Mouse (Mus musculus): ENCODE data around the gene Timp2. TPM values are rescaled to one million over a fixed set of nuclear protein-coding genes. Genes with fewer than 3 reads are reported as not detected.

Timp2 gene
- polyA plus RNA-seq, 1 experiment from 2014 or later = 74.1 TPM

DNA sequence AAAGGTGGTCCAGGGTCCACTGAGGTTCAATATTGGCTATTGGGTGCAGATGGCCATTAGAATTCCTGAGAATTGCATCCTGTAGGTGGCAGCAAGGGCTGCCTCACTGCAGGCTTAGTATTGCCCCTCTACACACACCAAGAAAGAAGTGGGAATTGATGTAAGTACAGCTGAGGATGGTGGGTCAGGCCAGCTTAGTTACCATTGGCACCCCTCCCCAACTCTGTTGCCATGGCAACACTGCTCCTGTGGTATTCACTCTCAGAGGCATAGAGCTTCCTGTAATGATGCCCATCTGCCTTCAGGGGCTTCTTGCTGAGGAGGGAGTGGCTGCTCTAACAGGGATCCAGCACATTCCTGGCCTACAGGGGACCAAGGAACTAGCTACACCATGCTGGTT, 19.5 kb upstream of the Timp2 start:
- Histone ChIP-seq H3K4me1 (replicated peaks; ENCODE audit: control insufficient read depth, insufficient read depth, low read length) (no peaks in the 10 kb centered on the region; the same call in 1 of the 2 replicates), H3K36me3 (ENCODE audit: control insufficient read depth, insufficient read depth, low read length) (no peaks in the 10 kb centered on the region), H3K4me3 (ENCODE audit: low read length) (no peak overlapping the region), H3K27me3 (ENCODE audit: control insufficient read depth, insufficient read depth, low read depth, low read length) (no peaks in the 10 kb centered on the region), H3K9ac (ENCODE audit: low read length) (no peak overlapping the region), H3K27ac (ENCODE audit: low read length) (no peak overlapping the region), H3K9me3 (ENCODE audit: control insufficient read depth, low read length) (no peaks in the 10 kb centered on the region), H3K4me2 (ENCODE audit: low read depth, low read length) (no peak overlapping the region)
- ATAC-seq (ENCODE audit: low read depth) = no peak

- Histone ChIP-seq H3K9ac (ENCODE audit: low read length) (no peak overlapping the region), H3K9me3 (ENCODE audit: control insufficient read depth, low read length) (no peaks in the 10 kb centered on the region), H3K4me1 (replicated peaks; ENCODE audit: control insufficient read depth, insufficient read depth, low read length) (no peaks in the 10 kb centered on the region; the same call in 1 of the 2 replicates), H3K4me2 (ENCODE audit: low read depth, low read length) (no peak overlapping the region), H3K4me3 (ENCODE audit: low read length) (no peak overlapping the region), H3K27me3 (ENCODE audit: control insufficient read depth, insufficient read depth, low read depth, low read length) (no peaks in the 10 kb centered on the region), H3K27ac (ENCODE audit: low read length) (no peak overlapping the region), H3K36me3 (ENCODE audit: control insufficient read depth, insufficient read depth, low read length) (no peaks in the 10 kb centered on the region)
- WGBS = 68% methylated on average over 5 of the region's 5 CpGs
- no peak for ATAC-seq (ENCODE audit: low read depth)
These were observed 19.0 kb upstream of the Timp2 start for GRCm38 (mm10) chr11:118374506-118374905.

- H3K27me3 ChIP-seq (ENCODE audit: control insufficient read depth, insufficient read depth, low read depth, low read length) = no peaks in the 10 kb centered on the region
- no peaks in the 10 kb centered on the region; the same call in 1 of the 2 replicates for H3K4me1 ChIP-seq (replicated peaks; ENCODE audit: control insufficient read depth, insufficient read depth, low read length)
- H3K9me3 ChIP-seq (ENCODE audit: control insufficient read depth, low read length) = no peaks in the 10 kb centered on the region
- WGBS = 50% methylated on average over 7 of the region's 7 CpGs
- H3K4me2 ChIP-seq (ENCODE audit: low read depth, low read length) = no peak overlapping the region
- no peak overlapping the region for H3K4me3 ChIP-seq (ENCODE audit: low read length)
- no peak overlapping the region for H3K9ac ChIP-seq (ENCODE audit: low read length)
- no peaks in the 10 kb centered on the region for H3K36me3 ChIP-seq (ENCODE audit: control insufficient read depth, insufficient read depth, low read length)
- no peak for ATAC-seq (ENCODE audit: low read depth)
- no peak overlapping the region for H3K27ac ChIP-seq (ENCODE audit: low read length)
These were observed 17.1 kb upstream of the Timp2 start for GRCm38 (mm10) chr11:118372641-118373040.

GRCm38 (mm10) chr11:118371876-118372275, 16.3 kb upstream of the Timp2 start:
- ATAC-seq (ENCODE audit: low read depth) = no peak
- WGBS = 79% methylated on average over 7 of the region's 7 CpGs
- H3K27ac ChIP-seq (ENCODE audit: low read length) = no peak overlapping the region

DNA sequence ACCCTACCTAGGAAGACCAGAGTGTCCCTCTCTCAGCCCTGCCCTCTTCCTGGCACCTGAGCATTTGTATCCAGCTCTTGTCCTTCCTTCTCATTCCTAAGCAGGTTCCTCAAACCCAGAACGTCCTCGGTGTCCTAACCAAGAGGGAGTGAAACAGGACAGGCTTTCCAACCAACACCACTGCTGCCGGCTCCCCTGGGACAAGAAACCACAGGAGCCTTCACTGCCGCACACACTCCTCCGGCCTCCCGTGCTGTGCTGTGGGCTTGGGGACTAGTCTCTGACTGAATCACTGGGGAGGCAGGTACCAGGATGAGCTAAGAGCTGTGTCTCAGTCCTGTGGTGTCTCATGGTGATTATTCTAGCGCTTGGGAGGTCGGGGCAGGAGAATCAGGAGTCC, 14.1 kb upstream of the Timp2 start:
- H3K36me3 ChIP-seq (ENCODE audit: control insufficient read depth, insufficient read depth, low read length) = no peaks in the 10 kb centered on the region
- H3K4me1 ChIP-seq (replicated peaks; ENCODE audit: control insufficient read depth, insufficient read depth, low read length) = no peaks in the 10 kb centered on the region
- no peaks in the 10 kb centered on the region for H3K27me3 ChIP-seq (ENCODE audit: control insufficient read depth, insufficient read depth, low read depth, low read length)
- H3K9ac ChIP-seq (ENCODE audit: low read length) = no peak overlapping the region
- ATAC-seq (ENCODE audit: low read depth) = no peak
- no peak overlapping the region for H3K27ac ChIP-seq (ENCODE audit: low read length)
- H3K4me3 ChIP-seq (ENCODE audit: low read length) = no peak overlapping the region
- H3K4me2 ChIP-seq (ENCODE audit: low read depth, low read length) = no peak overlapping the region
- no peaks in the 10 kb centered on the region for H3K9me3 ChIP-seq (ENCODE audit: control insufficient read depth, low read length)
- WGBS = 68% methylated on average over 8 of the region's 8 CpGs

More at GRCm38 (mm10) chr11:118371876-118372275, 16.3 kb upstream of the Timp2 start:
- Histone ChIP-seq H3K4me3 (ENCODE audit: low read length) (no peak overlapping the region), H3K4me2 (ENCODE audit: low read depth, low read length) (no peak overlapping the region), H3K27me3 (ENCODE audit: control insufficient read depth, insufficient read depth, low read depth, low read length) (no peaks in the 10 kb centered on the region), H3K36me3 (ENCODE audit: control insufficient read depth, insufficient read depth, low read length) (no peaks in the 10 kb centered on the region), H3K9me3 (ENCODE audit: control insufficient read depth, low read length) (no peaks in the 10 kb centered on the region), H3K9ac (ENCODE audit: low read length) (no peak overlapping the region), H3K4me1 (replicated peaks; ENCODE audit: control insufficient read depth, insufficient read depth, low read length) (no peaks in the 10 kb centered on the region; the same call in 1 of the 2 replicates)

DNA sequence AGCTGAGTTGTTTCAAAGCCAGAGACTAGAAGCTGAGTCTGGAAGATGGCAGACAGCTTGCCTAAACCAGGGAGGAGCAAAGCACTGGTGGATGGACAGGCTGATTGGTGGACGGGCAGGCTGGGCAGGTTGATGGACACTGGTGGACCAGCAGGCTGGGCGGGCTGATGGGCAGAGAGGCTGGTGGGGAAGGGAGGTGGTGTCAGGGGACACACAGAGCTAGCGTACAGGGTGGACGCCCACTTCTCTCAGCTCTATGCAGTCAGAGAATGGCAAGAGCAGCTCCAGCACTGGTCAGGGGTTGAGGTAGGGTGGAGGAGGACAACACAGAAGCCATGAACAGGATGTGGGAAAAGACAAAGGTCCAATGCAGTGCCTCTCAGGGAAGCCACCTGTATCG, 13.7 kb upstream of the Timp2 start:
- no peak overlapping the region for H3K27ac ChIP-seq (ENCODE audit: low read length)
- H3K4me3 ChIP-seq (ENCODE audit: low read length) = no peak overlapping the region
- 72% methylated on average over 5 of the region's 5 CpGs for WGBS
- no peak overlapping the region for H3K9ac ChIP-seq (ENCODE audit: low read length)
- no peaks in the 10 kb centered on the region for H3K27me3 ChIP-seq (ENCODE audit: control insufficient read depth, insufficient read depth, low read depth, low read length)
- no peaks in the 10 kb centered on the region for H3K9me3 ChIP-seq (ENCODE audit: control insufficient read depth, low read length)
- H3K4me1 ChIP-seq (replicated peaks; ENCODE audit: control insufficient read depth, insufficient read depth, low read length) = no peaks in the 10 kb centered on the region
- no peak for ATAC-seq (ENCODE audit: low read depth)
- H3K36me3 ChIP-seq (ENCODE audit: control insufficient read depth, insufficient read depth, low read length) = no peaks in the 10 kb centered on the region
- no peak overlapping the region for H3K4me2 ChIP-seq (ENCODE audit: low read depth, low read length)

- Histone ChIP-seq H3K4me1 (replicated peaks; ENCODE audit: control insufficient read depth, insufficient read depth, low read length) (peaks cover 5% of the 10 kb centered on the region), H3K4me2 (ENCODE audit: low read depth, low read length) (no peak overlapping the region), H3K27ac (ENCODE audit: low read length) (no peak overlapping the region), H3K27me3 (ENCODE audit: control insufficient read depth, insufficient read depth, low read depth, low read length) (no peaks in the 10 kb centered on the region), H3K4me3 (ENCODE audit: low read length) (no peak overlapping the region), H3K9me3 (ENCODE audit: control insufficient read depth, low read length) (no peaks in the 10 kb centered on the region), H3K9ac (ENCODE audit: low read length) (no peak overlapping the region), H3K36me3 (ENCODE audit: control insufficient read depth, insufficient read depth, low read length) (no peaks in the 10 kb centered on the region)
- no peak for ATAC-seq (ENCODE audit: low read depth)
- 52% methylated on average over 3 of the region's 3 CpGs for WGBS
These were observed 12.8 kb upstream of the Timp2 start for GRCm38 (mm10) chr11:118368330-118368729.

DNA sequence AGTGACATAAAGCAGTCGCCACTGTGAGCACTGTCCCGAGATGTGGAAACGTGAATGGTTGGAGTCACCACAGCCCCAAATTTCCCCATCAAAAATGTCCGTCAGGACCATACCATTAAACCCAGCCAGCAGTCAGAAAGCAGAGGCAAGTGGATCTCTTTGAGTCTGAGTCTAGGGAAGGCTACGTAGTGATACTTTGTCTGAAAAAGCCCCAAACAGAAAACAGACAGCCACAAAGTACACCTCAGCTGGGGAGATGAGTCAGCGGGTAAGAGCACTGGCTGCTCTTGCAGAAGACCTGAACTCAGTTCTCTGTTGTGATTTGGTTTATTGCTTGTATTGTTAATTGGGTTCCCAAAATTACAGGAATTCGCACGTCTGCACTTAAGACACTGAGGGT, 11.0 kb upstream of the Timp2 start:
- Histone ChIP-seq H3K27me3 (ENCODE audit: control insufficient read depth, insufficient read depth, low read depth, low read length) (no peaks in the 10 kb centered on the region), H3K4me2 (ENCODE audit: low read depth, low read length) (no peak overlapping the region), H3K36me3 (ENCODE audit: control insufficient read depth, insufficient read depth, low read length) (no peaks in the 10 kb centered on the region), H3K4me1 (replicated peaks; ENCODE audit: control insufficient read depth, insufficient read depth, low read length) (peaks cover 19% of the 10 kb centered on the region), H3K9ac (ENCODE audit: low read length) (no peak overlapping the region), H3K9me3 (ENCODE audit: control insufficient read depth, low read length) (no peaks in the 10 kb centered on the region), H3K4me3 (ENCODE audit: low read length) (no peak overlapping the region), H3K27ac (ENCODE audit: low read length) (no peak overlapping the region)
- WGBS = 76% methylated on average over 8 of the region's 8 CpGs
- ATAC-seq (ENCODE audit: low read depth) = no peak

- Histone ChIP-seq H3K4me1 (replicated peaks; ENCODE audit: control insufficient read depth, insufficient read depth, low read length) (peaks cover 20% of the 10 kb centered on the region), H3K9me3 (ENCODE audit: control insufficient read depth, low read length) (no peaks in the 10 kb centered on the region), H3K9ac (ENCODE audit: low read length) (no peak overlapping the region), H3K27me3 (ENCODE audit: control insufficient read depth, insufficient read depth, low read depth, low read length) (no peaks in the 10 kb centered on the region), H3K4me3 (ENCODE audit: low read length) (no peak overlapping the region), H3K27ac (ENCODE audit: low read length) (no peak overlapping the region), H3K36me3 (ENCODE audit: control insufficient read depth, insufficient read depth, low read length) (no peaks in the 10 kb centered on the region), H3K4me2 (ENCODE audit: low read depth, low read length) (no peak overlapping the region)
- whole genome bisulfite sequencing = 60% methylated on average over 3 of the region's 3 CpGs
- ATAC-seq (ENCODE audit: low read depth) = no peak
These were observed 10.6 kb upstream of the Timp2 start for GRCm38 (mm10) chr11:118366108-118366507.

- H3K9ac ChIP-seq (ENCODE audit: low read length) = no peak overlapping the region
- no peaks in the 10 kb centered on the region for H3K27me3 ChIP-seq (ENCODE audit: control insufficient read depth, insufficient read depth, low read depth, low read length)
- no peaks in the 10 kb centered on the region for H3K9me3 ChIP-seq (ENCODE audit: control insufficient read depth, low read length)
- no peak overlapping the region for H3K27ac ChIP-seq (ENCODE audit: low read length)
- H3K36me3 ChIP-seq (ENCODE audit: control insufficient read depth, insufficient read depth, low read length) = no peaks in the 10 kb centered on the region
- 60% methylated on average over 7 of the region's 7 CpGs for WGBS
- no peak overlapping the region for H3K4me3 ChIP-seq (ENCODE audit: low read length)
- H3K4me2 ChIP-seq (ENCODE audit: low read depth, low read length) = no peak overlapping the region
- peak; percentile 42 for ATAC-seq (ENCODE audit: low read depth)
- peaks cover 30% of the 10 kb centered on the region for H3K4me1 ChIP-seq (replicated peaks; ENCODE audit: control insufficient read depth, insufficient read depth, low read length)
These were observed 9.6 kb upstream of the Timp2 start for GRCm38 (mm10) chr11:118365171-118365570.

Data from lung, embryonic 16.5 days (tissue).